Mouse (Mus musculus): Measurements from ENCODE around the gene Phf11a.
"Not testable (repeated sequence)": the region's sequence is repeated elsewhere in the genome, so short reads cannot be mapped to it uniquely, and the experiment has no call there.

The Phf11a gene

GRCm38 (mm10) chr14:59297391-59297790, at the start of gene Phf11a:
Gene Phf11a, minus strand, starts transcription at chr14:59297522.
- in situ Hi-C loops (cut with MboI, MseI), result not testable (repeated sequence)

GRCm38 (mm10) chr14:59341189-59341588, 43.9 kb upstream of the Phf11a start, which contains the start of gene Phf11b:
Gene Phf11b, minus strand, starts transcription at chr14:59341351.
- in situ Hi-C loops (cut with MboI, MseI), result not testable (repeated sequence)

- in situ Hi-C loops (cut with MboI, MseI), result loop anchor here (5.0 kb wide), 2 partner anchors 47 to 218 kb away; no protein-coding TSS in a partner anchor
These were observed 42.2 kb upstream of the Phf11a start for GRCm38 (mm10) chr14:59339541-59339940.

- in situ Hi-C loops (cut with MboI, MseI), result loop anchor here (5.0 kb wide), 2 partner anchors 44 to 221 kb away; no protein-coding TSS in a partner anchor
These were observed 38.7 kb upstream of the Phf11a start for GRCm38 (mm10) chr14:59336056-59336455.

GRCm38 (mm10) chr14:59330499-59330898, 33.2 kb upstream of the Phf11a start:
- in situ Hi-C loops (cut with MboI, MseI), result not testable (repeated sequence)

- in situ Hi-C loops (cut with MboI, MseI), result loop anchor here (5.0 kb wide), 1 partner anchor 48 kb away; no protein-coding TSS in a partner anchor
These were observed 22.6 kb upstream of the Phf11a start for GRCm38 (mm10) chr14:59319970-59320369.

- in situ Hi-C loops (cut with MboI, MseI), result loop anchor here (5.0 kb wide), 1 partner anchor 47 kb away; no protein-coding TSS in a partner anchor
These were observed 21.7 kb upstream of the Phf11a start for GRCm38 (mm10) chr14:59319036-59319435.

- in situ Hi-C loops (cut with MboI, MseI), result loop anchor here (5.0 kb wide), 1 partner anchor 46 kb away; no protein-coding TSS in a partner anchor
These were observed 5.6 kb downstream of the Phf11a start for GRCm38 (mm10) chr14:59291769-59292168.

- in situ Hi-C loops (cut with MboI, MseI), result loop anchor here (5.0 kb wide), 1 partner anchor 42 kb away; no protein-coding TSS in a partner anchor
These were observed 22.4 kb downstream of the Phf11a start for GRCm38 (mm10) chr14:59274961-59275360.

- in situ Hi-C loops (cut with MboI, MseI), result no loop called here
These were observed 37.3 kb downstream of the Phf11a start, which contains the start of gene Gm6904 for GRCm38 (mm10) chr14:59260056-59260455. Gene Gm6904, minus strand, starts transcription at chr14:59260216.

- in situ Hi-C loops (cut with MboI, MseI), result not testable (repeated sequence)
These were observed 41.5 kb downstream of the Phf11a start for GRCm38 (mm10) chr14:59255861-59256260.

GRCm38 (mm10) chr14:59250350-59250749, 47.0 kb downstream of the Phf11a start:
- in situ Hi-C loops (cut with MboI, MseI), result not testable (repeated sequence)

GRCm38 (mm10) chr14:59233635-59234034, 63.7 kb downstream of the Phf11a start:
- in situ Hi-C loops (cut with MboI, MseI), result no loop called here

- in situ Hi-C loops (cut with MboI, MseI), result no loop called here
These were observed 65.3 kb downstream of the Phf11a start for GRCm38 (mm10) chr14:59232003-59232402.

GRCm38 (mm10) chr14:59230331-59230966, 66.9 kb downstream of the Phf11a start:
- in situ Hi-C loops (cut with MboI, MseI), result no loop called here

GRCm38 (mm10) chr14:59229822-59230221, 67.5 kb downstream of the Phf11a start:
- in situ Hi-C loops (cut with MboI, MseI), result no loop called here
